Comparison of ENCODE assay signal across 27 mouse cellular contexts in genomic region chr9:67914681-67915080, GRCm38 (mm10).
DNase-seq lines count a peak whose midpoint lies in the region; ATAC-seq and TF ChIP-seq lines count a peak whose summit lies in the region.
"Had no signal": no experiment of that assay in that cellular context is flagged by ENCODE, and none has a peak within 500 bp of the region (broad histone marks: within the 10 kb centered on the region; RNA-seq: fewer than 3 reads in every experiment).

No protein-coding gene starts in this region.

- no peaks in the 10 kb centered on the region for H3K27me3 ChIP-seq in hindbrain, postnatal 0 days (ENCODE audit: insufficient read depth, low read length)
- H3K27me3 ChIP-seq in hindbrain, embryonic 11.5 days (ENCODE audit: control insufficient read depth, insufficient read depth, low read length) = no peaks in the 10 kb centered on the region
- H3K27me3 ChIP-seq: CH12.LX; embryonic facial prominence, embryonic 12.5 days; embryonic facial prominence, embryonic 15.5 days; forebrain, embryonic 15.5 days; heart, embryonic 13.5 days; hindbrain, embryonic 13.5 days; Patski had no signal

- no peak overlapping the region for H3K9ac ChIP-seq in hindbrain, postnatal 0 days (replicated peaks; ENCODE audit: low read length)
- H3K9ac ChIP-seq in hindbrain, embryonic 11.5 days (ENCODE audit: low read depth, low read length) = no peak overlapping the region
- H3K9ac ChIP-seq: embryonic facial prominence, embryonic 12.5 days; embryonic facial prominence, embryonic 15.5 days; forebrain, embryonic 15.5 days; heart, embryonic 13.5 days; hindbrain, embryonic 13.5 days had no signal

- H3K27ac ChIP-seq in hindbrain, postnatal 0 days = no peak overlapping the region
- H3K27ac ChIP-seq in hindbrain, embryonic 11.5 days (ENCODE audit: low read depth, low read length) = no peak overlapping the region
- H3K27ac ChIP-seq: embryonic facial prominence, embryonic 12.5 days; embryonic facial prominence, embryonic 15.5 days; forebrain, embryonic 15.5 days; heart, adult 2 months; heart, embryonic 10.5 days; heart, embryonic 13.5 days; hindbrain, embryonic 13.5 days had no signal

- H3K4me1 ChIP-seq in hindbrain, postnatal 0 days (ENCODE audit: insufficient read depth, low read length) = no peaks in the 10 kb centered on the region
- H3K4me1 ChIP-seq in hindbrain, embryonic 11.5 days (replicated peaks; ENCODE audit: control insufficient read depth, insufficient read depth, low read length) = no peaks in the 10 kb centered on the region
- H3K4me1 ChIP-seq: embryonic facial prominence, embryonic 12.5 days; embryonic facial prominence, embryonic 15.5 days; forebrain, embryonic 15.5 days; heart, embryonic 10.5 days; heart, embryonic 13.5 days; hindbrain, embryonic 13.5 days had no signal

- peaks cover 31% of the 10 kb centered on the region for H3K36me3 ChIP-seq in hindbrain, postnatal 0 days (ENCODE audit: insufficient read depth, low read length)
- H3K36me3 ChIP-seq in hindbrain, embryonic 11.5 days (ENCODE audit: control insufficient read depth, insufficient read depth, low read length) = no peaks in the 10 kb centered on the region

- H3K4me2 ChIP-seq in hindbrain, postnatal 0 days (ENCODE audit: low read depth, low read length) = no peak overlapping the region
- no peak overlapping the region for H3K4me2 ChIP-seq in hindbrain, embryonic 11.5 days (replicated peaks; ENCODE audit: low read depth, low read length)
- H3K4me2 ChIP-seq: embryonic facial prominence, embryonic 12.5 days; embryonic facial prominence, embryonic 15.5 days; forebrain, embryonic 15.5 days; heart, embryonic 13.5 days; hindbrain, embryonic 13.5 days had no signal

- TF ChIP-seq CTCF in hindbrain, postnatal 0 days (IDR thresholded peaks at IDR 0.05; ENCODE audit: low read depth) = peak; percentile 17; the same call in 1 of the 2 replicates

- DNase-seq in adrenal gland, adult (ENCODE audit: inconsistent age in 2 of 2, low spot score in 1 of 2) = peak; percentile 49 to 68
- no peak for DNase-seq in adrenal gland, postnatal 4 days (ENCODE audit: low spot score in 2 of 2)
- no peak for DNase-seq in hindbrain, postnatal 0 days (ENCODE audit: low spot score)
- no peak for DNase-seq in hindbrain, embryonic 11.5 days (ENCODE audit: low spot score)
- DNase-seq in adrenal gland, postnatal 10 days = peak; percentile 23
- DNase-seq in adrenal gland, postnatal 36 days = peak; percentile 57 to 58
- DNase-seq in cerebellum, postnatal 36 days = no peak
- no peak for DNase-seq in spleen, postnatal 14 days (ENCODE audit: low spot score in 2 of 2)
- DNase-seq: B cell, adult 2 months; cerebellum, adult 18-20 months; cerebellum, adult 9-10 months; cerebellum, postnatal 14 days; gastrocnemius, postnatal 25 days; heart, adult 2 months; kidney, adult 18-20 months had no signal

- no peak overlapping the region for H3K4me3 ChIP-seq in hindbrain, postnatal 0 days (ENCODE audit: low read length)
- no peak overlapping the region for H3K4me3 ChIP-seq in hindbrain, embryonic 11.5 days (ENCODE audit: low read depth, low read length)
- H3K4me3 ChIP-seq: embryonic facial prominence, embryonic 12.5 days; embryonic facial prominence, embryonic 15.5 days; forebrain, embryonic 15.5 days; heart, adult 2 months; heart, embryonic 10.5 days; heart, embryonic 13.5 days; hindbrain, embryonic 13.5 days had no signal

- no peak for ATAC-seq in hindbrain, postnatal 0 days
- ATAC-seq in hindbrain, embryonic 11.5 days (ENCODE audit: low FRiP score) = no peak
- ATAC-seq: forebrain, embryonic 15.5 days; hindbrain, embryonic 16.5 days; inflammation-experienced regulatory T-cells, adult 6 months; intestine, embryonic 16.5 days; Patski had no signal

- H3K9me3 ChIP-seq in hindbrain, postnatal 0 days (ENCODE audit: low read length) = no peaks in the 10 kb centered on the region
- no peaks in the 10 kb centered on the region for H3K9me3 ChIP-seq in hindbrain, embryonic 11.5 days (ENCODE audit: control insufficient read depth, low read length)
- H3K9me3 ChIP-seq: embryonic facial prominence, embryonic 12.5 days; embryonic facial prominence, embryonic 15.5 days; forebrain, embryonic 15.5 days; G1E; heart, embryonic 10.5 days; heart, embryonic 13.5 days; hindbrain, embryonic 13.5 days had no signal

- 92% methylated on average over 7 of the region's 7 CpGs for WGBS in hindbrain, postnatal 0 days
- WGBS in hindbrain, embryonic 11.5 days = 91% methylated on average over 7 of the region's 7 CpGs

Comparison
In these comparisons a context has a peak if more than half of its experiments do, and no peak if none do; other contexts are left out.
1. DNase-seq: peak in adrenal gland, adult (2 of 2), adrenal gland, postnatal 10 days (single experiment) and adrenal gland, postnatal 36 days (2 of 2); none in adrenal gland, postnatal 4 days (0 of 2), hindbrain, postnatal 0 days (single experiment), hindbrain, embryonic 11.5 days (single experiment), cerebellum, postnatal 36 days (0 of 2) and spleen, postnatal 14 days (0 of 2).